Mouse (Mus musculus): Measurements from ENCODE around the gene Epha10. TPM values are rescaled to one million over a fixed set of nuclear protein-coding genes. Genes with fewer than 3 reads are reported as not detected.

Gene Epha10
- total and polyA plus RNA-seq, 3 experiments = 0.02 TPM; not detected in 2

DNA sequence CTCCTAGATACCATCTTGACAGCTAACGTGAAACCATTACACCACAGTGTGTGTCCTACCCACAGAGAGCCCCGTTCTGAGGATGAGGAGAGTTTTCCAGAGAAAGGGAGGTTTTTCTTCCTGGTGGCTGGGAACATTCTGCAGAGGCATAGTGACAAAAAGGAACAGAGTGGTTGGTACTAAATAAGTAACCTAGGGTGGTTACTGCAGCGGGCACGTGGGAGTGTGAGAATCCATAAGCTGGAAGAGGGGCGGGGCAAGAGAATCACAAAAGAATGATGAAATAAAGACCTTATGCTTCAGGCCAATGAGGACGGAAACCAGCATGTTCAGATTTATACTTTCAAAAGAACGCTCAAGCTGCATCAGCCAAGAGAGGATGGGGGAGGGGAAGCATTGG lies 8.0 kb downstream of the Epha10 start:
- Histone ChIP-seq H3K4me1 (ENCODE audit: control insufficient read depth, insufficient read depth, low read length) (no peaks in the 10 kb centered on the region), H3K9ac (ENCODE audit: low read depth, low read length) (no peak overlapping the region), H3K79me2 (replicated peaks; ENCODE audit: control insufficient read depth, insufficient read depth, low read length) (no peaks in the 10 kb centered on the region), H3K27me3 (ENCODE audit: control insufficient read depth, insufficient read depth, low read length) (peaks cover 8% of the 10 kb centered on the region), H3K36me3 (ENCODE audit: control insufficient read depth, insufficient read depth, low read length) (no peaks in the 10 kb centered on the region), H3K4me3 (no peak overlapping the region), H3K27ac (no peak overlapping the region)
- intact Hi-C loops (cut with DNase I) = no loop called here
- DNase-seq = no peak
- TF ChIP-seq EP300 (IDR thresholded peaks at IDR 0.05; ENCODE audit: insufficient read depth, low read depth, low read length) (no peak), CTCF (IDR thresholded peaks at IDR 0.05) (no peak), POLR2A (IDR thresholded peaks at IDR 0.05; ENCODE audit: insufficient read depth, low read depth, low read length) (no peak)
- WGBS = 61% methylated on average over 7 of the region's 7 CpGs

DNA sequence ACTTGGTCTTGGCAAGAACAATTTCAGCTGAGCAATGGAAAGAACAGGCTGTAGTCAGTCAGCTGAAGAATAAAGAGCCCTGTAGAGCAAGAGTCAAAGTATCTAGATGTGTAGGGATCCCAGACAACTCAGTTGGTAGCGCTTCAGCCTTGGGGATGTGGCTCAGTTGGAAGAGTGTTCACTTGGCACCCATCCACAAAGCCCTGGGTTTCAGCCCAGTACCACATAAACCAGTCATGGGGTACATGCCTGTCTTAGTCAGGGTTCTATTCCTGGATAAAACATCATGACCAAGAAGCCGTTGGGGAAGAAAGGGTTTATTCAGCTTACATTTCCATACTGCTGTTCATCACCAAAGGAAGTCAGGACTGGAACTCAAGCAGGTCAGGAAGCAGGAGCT lies 9.2 kb downstream of the Epha10 start:
- no peaks in the 10 kb centered on the region for H3K36me3 ChIP-seq (ENCODE audit: control insufficient read depth, insufficient read depth, low read length)
- no peak overlapping the region for H3K27ac ChIP-seq
- peaks cover 14% of the 10 kb centered on the region for H3K27me3 ChIP-seq (ENCODE audit: control insufficient read depth, insufficient read depth, low read length)
- H3K9ac ChIP-seq (ENCODE audit: low read depth, low read length) = no peak overlapping the region
- no peaks in the 10 kb centered on the region for H3K4me1 ChIP-seq (ENCODE audit: control insufficient read depth, insufficient read depth, low read length)
- TF ChIP-seq POLR2A (IDR thresholded peaks at IDR 0.05; ENCODE audit: insufficient read depth, low read depth, low read length) (no peak), EP300 (IDR thresholded peaks at IDR 0.05; ENCODE audit: insufficient read depth, low read depth, low read length) (no peak), CTCF (IDR thresholded peaks at IDR 0.05) (no peak)
- no peak overlapping the region for H3K4me3 ChIP-seq
- no peaks in the 10 kb centered on the region for H3K79me2 ChIP-seq (replicated peaks; ENCODE audit: control insufficient read depth, insufficient read depth, low read length)
- intact Hi-C loops (cut with DNase I) = no loop called here
- no peak for DNase-seq
- 79% methylated on average over 2 of the region's 2 CpGs for WGBS

DNA sequence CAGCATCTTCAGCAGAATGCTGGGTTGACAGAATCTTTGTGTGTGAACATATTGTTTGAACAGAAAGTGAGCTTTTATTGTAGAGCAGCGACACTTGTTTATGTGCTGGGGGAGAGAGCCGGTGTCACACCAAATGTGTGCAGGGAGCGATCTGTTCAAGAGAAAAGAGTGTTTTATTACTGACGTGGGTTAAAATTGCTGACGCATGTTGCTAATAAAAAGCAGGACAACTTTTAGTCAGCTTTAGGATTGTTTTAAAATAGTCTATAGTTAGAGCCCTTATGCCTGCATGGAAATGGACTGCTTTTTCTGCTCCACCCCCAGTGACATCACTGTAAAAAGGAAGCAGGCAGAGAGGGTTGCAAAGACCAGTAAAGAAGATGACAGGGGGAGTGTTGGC lies 10.1 kb downstream of the Epha10 start:
- H3K4me3 ChIP-seq = no peak overlapping the region
- H3K36me3 ChIP-seq (ENCODE audit: control insufficient read depth, insufficient read depth, low read length) = no peaks in the 10 kb centered on the region
- H3K27ac ChIP-seq = no peak overlapping the region
- intact Hi-C loops (cut with DNase I) = no loop called here
- peaks cover 15% of the 10 kb centered on the region for H3K27me3 ChIP-seq (ENCODE audit: control insufficient read depth, insufficient read depth, low read length)
- WGBS = 79% methylated on average over 5 of the region's 5 CpGs
- no peaks in the 10 kb centered on the region for H3K4me1 ChIP-seq (ENCODE audit: control insufficient read depth, insufficient read depth, low read length)
- no peaks in the 10 kb centered on the region for H3K79me2 ChIP-seq (replicated peaks; ENCODE audit: control insufficient read depth, insufficient read depth, low read length)
- no peak for DNase-seq
- TF ChIP-seq CTCF (IDR thresholded peaks at IDR 0.05) (no peak), EP300 (IDR thresholded peaks at IDR 0.05; ENCODE audit: insufficient read depth, low read depth, low read length) (no peak), POLR2A (IDR thresholded peaks at IDR 0.05; ENCODE audit: insufficient read depth, low read depth, low read length) (no peak)
- H3K9ac ChIP-seq (ENCODE audit: low read depth, low read length) = no peak overlapping the region

DNA sequence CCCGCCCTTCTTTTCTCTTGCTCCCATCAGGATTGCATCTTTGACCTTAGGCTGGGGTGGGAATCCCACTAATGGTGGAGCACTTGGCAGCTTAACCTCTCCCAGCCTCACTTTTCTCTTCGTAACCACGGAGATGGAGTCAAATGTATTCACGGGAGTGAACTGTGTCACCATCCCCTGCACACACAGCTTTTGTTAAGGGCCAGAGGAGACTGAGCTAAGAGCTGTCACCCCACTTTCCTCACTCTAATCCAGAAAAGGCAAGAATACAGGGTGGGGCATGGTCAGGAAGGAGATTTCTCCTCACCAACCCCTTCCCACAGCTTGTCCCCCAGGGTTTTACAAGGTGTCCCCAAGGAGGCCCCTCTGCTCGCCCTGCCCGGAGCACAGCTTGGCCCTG lies 13.1 kb downstream of the Epha10 start:
- Histone ChIP-seq H3K27me3 (ENCODE audit: control insufficient read depth, insufficient read depth, low read length) (peaks cover 14% of the 10 kb centered on the region), H3K4me3 (no peak overlapping the region), H3K36me3 (ENCODE audit: control insufficient read depth, insufficient read depth, low read length) (no peaks in the 10 kb centered on the region), H3K27ac (no peak overlapping the region), H3K79me2 (replicated peaks; ENCODE audit: control insufficient read depth, insufficient read depth, low read length) (no peaks in the 10 kb centered on the region), H3K4me1 (ENCODE audit: control insufficient read depth, insufficient read depth, low read length) (no peaks in the 10 kb centered on the region), H3K9ac (ENCODE audit: low read depth, low read length) (no peak overlapping the region)
- DNase-seq = no peak
- TF ChIP-seq POLR2A (IDR thresholded peaks at IDR 0.05; ENCODE audit: insufficient read depth, low read depth, low read length) (no peak), CTCF (IDR thresholded peaks at IDR 0.05) (no peak), EP300 (IDR thresholded peaks at IDR 0.05; ENCODE audit: insufficient read depth, low read depth, low read length) (no peak)
- intact Hi-C loops (cut with DNase I) = no loop called here
- 32% methylated on average over 6 of the region's 6 CpGs for WGBS

DNA sequence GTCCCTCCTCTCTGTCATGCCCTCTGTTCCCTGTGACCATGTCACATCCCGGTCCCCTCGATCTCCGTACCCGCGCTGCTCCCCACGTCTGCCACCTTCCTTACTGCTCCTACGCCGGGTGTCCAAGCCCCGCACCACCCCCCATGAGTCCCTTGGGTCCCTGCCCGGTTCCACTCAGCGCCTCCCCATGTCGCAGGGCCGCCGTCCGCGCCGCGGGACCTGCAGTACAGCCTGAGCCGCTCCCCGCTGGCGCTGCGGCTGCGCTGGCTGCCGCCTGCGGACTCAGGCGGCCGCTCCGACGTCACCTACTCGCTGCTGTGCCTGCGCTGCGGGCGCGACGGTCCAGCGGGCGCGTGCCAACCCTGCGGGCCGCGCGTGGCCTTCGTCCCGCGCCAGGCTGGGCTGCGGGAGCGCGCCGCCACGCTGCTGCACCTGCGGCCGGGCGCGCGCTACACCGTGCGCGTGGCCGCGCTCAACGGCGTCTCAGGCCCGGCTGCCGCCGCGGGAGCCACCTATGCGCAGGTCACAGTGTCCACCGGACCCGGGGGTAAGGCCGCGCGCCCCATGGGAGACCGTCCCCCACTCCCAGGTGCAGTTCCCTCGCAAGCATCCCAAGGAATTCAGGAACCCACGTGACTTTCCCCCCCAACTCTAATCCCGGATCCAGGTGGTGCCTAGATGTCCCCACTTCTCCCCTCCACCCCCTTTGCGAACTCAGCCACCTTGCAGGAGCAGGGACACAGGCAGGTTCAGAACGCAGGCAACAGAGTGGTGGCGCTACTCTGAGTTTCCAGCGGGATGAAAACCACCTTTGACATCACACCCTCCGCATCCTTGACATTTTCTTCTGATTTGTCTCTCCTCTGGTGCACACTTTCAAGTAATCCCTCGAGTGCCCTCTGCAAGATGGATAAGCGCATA lies 14.1 kb downstream of the Epha10 start:
- H3K4me3 ChIP-seq = no peak overlapping the region
- 3% methylated on average over 83 of the region's 83 CpGs for WGBS
- no peak overlapping the region for H3K9ac ChIP-seq (ENCODE audit: low read depth, low read length)
- H3K79me2 ChIP-seq (replicated peaks; ENCODE audit: control insufficient read depth, insufficient read depth, low read length) = no peaks in the 10 kb centered on the region
- H3K27ac ChIP-seq = no peak overlapping the region
- H3K36me3 ChIP-seq (ENCODE audit: control insufficient read depth, insufficient read depth, low read length) = no peaks in the 10 kb centered on the region
- no peaks in the 10 kb centered on the region for H3K4me1 ChIP-seq (ENCODE audit: control insufficient read depth, insufficient read depth, low read length)
- peaks cover 14% of the 10 kb centered on the region for H3K27me3 ChIP-seq (ENCODE audit: control insufficient read depth, insufficient read depth, low read length)
- intact Hi-C loops (cut with DNase I) = no loop called here
- DNase-seq = no peak
- TF ChIP-seq CTCF (IDR thresholded peaks at IDR 0.05) (no peak), POLR2A (IDR thresholded peaks at IDR 0.05; ENCODE audit: insufficient read depth, low read depth, low read length) (no peak), EP300 (IDR thresholded peaks at IDR 0.05; ENCODE audit: insufficient read depth, low read depth, low read length) (no peak)

DNA sequence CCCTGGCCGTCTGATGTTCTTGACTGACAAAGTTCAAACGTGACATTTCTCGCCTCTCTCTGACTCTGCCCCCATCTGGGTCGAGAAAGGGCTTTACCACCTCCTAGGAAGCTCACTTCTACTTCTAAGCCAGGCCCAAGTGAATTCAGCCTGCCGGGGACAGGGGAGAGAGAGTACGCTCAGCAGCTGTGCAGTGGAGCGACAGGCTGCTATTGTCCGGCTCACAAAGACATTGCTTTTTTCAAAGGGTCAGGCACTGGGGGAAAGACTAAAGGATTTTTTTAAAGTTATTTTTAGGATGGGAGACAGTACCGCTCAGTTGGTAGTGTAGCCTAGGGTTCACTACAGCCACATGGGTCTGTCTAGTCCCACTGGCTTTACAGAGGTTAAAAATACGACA lies 17.7 kb downstream of the Epha10 start:
- DNase-seq = no peak
- Histone ChIP-seq H3K36me3 (ENCODE audit: control insufficient read depth, insufficient read depth, low read length) (no peaks in the 10 kb centered on the region), H3K27me3 (ENCODE audit: control insufficient read depth, insufficient read depth, low read length) (peaks cover 12% of the 10 kb centered on the region), H3K27ac (no peak overlapping the region), H3K79me2 (replicated peaks; ENCODE audit: control insufficient read depth, insufficient read depth, low read length) (no peaks in the 10 kb centered on the region), H3K4me1 (ENCODE audit: control insufficient read depth, insufficient read depth, low read length) (no peaks in the 10 kb centered on the region), H3K4me3 (no peak overlapping the region), H3K9ac (ENCODE audit: low read depth, low read length) (no peak overlapping the region)
- intact Hi-C loops (cut with DNase I) = no loop called here
- no peak for TF ChIP-seq CTCF (IDR thresholded peaks at IDR 0.05)
- TF ChIP-seq POLR2A (IDR thresholded peaks at IDR 0.05; ENCODE audit: insufficient read depth, low read depth, low read length) = no peak
- TF ChIP-seq EP300 (IDR thresholded peaks at IDR 0.05; ENCODE audit: insufficient read depth, low read depth, low read length) = no peak
- WGBS = 65% methylated on average over 10 of the region's 10 CpGs
